Mouse (Mus musculus) lung, postnatal 36 days (tissue): ENCODE measurements around the gene Zfp148.

Experiments used
- DNase-seq: peaks from one replicate; pipeline ENCODE4 v3.0.0; 2022; ENCODE audit warnings: mixed read lengths

The Zfp148 gene

DNA sequence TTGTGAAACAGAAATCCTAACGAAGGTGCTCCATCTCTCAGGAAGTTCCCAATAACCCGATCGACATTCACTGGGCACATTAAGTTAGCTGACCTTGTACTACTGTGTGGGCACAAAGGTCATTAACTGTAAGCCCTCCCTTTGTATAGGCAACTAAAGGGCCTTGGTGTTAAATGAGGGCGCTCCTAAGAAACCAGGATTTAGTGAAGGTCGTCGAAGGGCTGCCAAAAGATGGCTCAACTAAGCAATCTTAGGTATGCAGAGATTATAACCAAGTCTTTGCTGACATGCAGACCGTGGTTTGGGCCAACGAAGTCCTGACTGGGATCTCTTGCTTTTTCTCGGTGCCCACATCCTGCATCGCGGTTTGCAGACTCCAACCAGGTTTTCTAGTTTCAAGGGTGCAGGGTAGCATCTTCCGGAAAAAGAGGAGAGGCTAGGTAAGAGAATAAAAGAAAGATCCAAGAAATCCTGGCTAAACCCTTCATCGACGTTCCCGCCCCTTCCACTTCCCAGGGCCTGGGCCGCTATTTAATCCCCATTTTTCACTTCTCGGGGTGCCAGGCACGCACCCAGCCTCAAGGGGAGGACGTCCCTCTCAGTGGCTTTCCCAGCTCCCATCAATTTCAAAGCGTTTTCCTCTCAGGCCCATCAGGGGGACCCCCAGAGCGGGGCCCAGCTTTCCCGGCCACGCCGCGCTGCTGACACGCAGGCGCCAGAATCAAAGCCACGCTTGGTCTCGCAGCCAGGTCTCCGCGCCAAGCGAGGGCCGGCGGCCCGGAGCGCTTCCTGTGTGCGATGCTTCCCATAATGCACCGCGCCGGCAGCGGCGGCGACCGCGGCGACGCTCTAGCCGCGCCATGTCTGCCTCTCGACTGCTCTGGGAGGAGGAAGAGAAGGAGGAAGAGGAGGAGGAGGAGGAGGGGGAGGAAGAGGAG, at the start of gene Zfp148:
Gene Zfp148 (plus strand): TSS at position 893 of the 938 bp plus-strand sequence.
- DNase-seq, result peak; percentile 90

DNA sequence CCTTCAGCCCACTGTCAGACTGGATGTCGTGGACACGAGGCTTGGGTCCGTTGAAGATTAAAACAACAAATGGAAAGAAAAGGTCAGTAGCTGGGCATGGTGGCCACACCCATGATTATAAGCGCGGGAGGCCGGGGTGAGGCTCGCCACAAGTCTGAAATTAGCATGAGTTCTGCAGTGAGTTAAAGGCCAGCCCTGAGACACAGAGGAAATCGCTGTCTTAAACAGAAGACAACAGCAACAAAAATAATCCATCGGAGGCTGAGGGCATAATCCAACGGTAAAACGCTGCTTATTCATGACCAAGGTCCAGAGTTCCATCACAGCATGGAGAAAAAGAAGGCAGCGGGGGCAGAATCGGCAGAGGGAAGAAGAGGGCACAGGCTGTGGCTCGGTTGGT, 47.6 kb upstream of the Zfp148 start:
- DNase-seq, result no peak

DNA sequence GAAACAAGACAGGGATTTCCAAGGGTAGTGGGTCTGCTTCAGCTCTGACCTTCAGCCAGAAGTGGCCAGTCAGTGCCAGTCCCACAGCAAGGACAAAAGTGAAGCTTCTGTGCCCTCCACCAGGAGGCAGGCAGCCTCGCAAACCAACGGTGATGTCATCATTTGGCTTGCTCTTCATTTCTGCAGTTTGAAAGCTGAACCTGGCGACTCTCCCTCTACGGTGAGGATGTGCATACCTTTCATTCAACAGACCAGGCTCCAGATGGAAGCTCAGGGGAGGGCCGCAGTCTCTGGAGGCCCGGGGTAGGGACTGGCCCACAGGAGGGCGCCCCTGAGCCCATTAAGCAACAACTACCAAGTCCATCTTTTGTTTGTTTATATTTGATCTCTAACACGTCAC, 43.5 kb upstream of the Zfp148 start:
- DNase-seq, result peak; percentile 82

DNA sequence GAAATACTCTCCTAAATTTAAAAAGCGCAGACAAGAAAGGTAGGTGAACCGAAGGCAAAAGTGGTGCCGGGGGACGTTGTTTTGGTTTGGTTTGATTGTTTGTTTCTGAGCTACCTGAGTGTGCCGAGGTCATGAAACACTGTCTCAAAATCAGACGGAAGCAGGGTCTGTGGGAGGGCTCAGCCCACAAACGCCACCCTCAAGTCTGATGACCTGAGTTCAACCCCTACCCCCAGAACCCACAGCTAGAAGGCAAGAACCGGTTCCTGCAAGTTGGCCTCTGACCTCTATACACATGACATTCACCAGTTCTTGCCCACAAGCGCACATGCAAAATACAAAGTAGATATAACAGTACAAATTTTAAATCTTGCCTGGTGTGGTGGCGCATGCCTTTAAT, 43.0 kb upstream of the Zfp148 start:
- no peak for DNase-seq

DNA sequence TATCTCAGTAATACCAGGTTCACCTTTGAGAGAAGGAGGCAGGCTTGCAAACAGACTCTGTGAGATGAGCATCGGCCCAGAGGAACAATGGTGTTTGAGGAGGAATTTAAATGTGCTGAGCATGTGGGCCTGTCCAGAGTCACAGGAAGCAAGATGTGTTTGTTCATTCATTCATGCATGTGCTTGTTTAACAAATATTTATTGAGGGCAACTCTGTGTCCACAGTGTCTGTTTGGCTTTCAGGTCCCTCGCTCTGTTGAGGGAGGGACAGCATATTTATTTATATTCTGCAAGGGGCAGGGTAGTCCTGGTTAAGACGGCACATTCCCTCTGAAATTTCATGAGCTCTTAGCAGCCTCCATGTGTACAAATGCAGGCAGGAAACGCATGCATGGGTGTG, 42.1 kb upstream of the Zfp148 start:
- DNase-seq, result no peak

DNA sequence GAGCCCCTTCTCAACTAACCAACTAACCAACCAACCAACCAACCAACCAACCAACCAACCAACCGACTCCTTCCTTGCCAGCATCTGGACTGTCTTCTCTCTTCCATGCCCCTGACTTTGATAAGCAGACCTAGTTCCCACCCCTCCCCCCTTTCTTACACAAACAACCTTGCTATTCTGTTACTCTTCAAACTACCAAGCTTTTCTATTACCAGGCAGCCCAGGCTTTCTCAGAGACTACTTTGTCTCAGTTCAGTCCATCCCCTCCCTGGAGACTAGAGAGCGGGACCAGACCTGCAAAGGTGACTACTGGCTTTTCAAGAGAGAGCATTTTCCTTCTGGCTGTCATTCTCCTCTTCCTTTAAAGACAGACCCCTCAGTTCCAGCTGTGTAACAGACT, 41.2 kb upstream of the Zfp148 start:
- no peak for DNase-seq

DNA sequence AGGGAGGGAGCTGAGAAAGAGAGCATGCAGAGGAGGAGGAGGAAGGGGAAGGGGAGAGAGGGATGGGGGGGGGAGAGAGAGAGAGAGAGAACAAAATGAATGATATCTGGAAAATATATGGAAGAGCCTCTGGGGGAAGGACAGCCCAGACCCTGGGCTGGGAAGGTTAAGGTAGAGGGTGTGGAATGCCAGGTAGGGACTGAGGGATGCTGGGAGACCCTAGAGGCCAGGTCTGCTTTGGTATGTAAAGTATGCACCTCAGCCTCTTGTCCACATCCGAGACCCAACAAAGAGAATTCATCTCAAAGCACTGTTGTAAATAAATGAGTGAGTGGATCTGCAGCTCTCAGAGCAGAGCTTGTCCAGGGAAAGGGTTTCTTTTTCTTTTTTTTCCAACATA, 38.3 kb upstream of the Zfp148 start:
- no peak for DNase-seq

DNA sequence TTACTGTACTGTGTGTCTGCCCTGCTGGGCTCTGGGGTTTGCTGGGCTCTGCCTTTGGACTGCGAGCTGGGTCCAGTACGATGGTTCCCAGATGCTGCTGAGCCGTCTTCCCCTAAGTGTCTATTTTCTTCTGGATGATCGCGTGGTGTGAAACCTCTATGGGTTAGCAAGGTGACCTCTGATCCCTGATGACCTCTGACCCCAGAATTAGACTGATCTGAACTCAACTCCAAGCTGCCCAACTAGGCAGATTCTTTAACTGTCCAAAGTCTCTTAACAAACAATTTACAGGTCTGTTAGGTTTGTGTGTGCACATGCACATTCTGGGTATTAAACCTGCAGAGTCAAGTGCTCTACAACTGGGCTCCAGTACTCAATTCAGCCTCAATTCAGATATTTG, 37.5 kb upstream of the Zfp148 start:
- DNase-seq, result no peak

DNA sequence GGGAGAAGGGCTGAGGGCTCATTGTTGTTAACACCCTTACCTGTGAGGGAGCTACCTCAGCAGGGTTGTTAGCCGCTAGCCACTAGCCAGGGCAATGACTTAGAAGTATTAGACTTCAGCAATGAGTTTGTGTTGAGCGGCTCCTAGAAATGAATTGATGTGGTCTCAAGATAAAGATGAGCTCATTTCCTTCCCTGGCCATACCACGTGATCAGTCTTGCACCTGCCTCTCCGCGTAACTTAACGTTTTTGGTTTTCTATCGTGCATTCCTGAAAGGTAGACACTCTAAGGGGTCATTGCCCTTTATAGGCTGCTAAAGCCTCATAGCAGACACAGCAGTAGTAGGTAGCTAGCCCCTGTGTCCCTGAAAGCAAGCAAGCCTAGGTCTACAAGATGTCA, 37.0 kb upstream of the Zfp148 start:
- no peak for DNase-seq

DNA sequence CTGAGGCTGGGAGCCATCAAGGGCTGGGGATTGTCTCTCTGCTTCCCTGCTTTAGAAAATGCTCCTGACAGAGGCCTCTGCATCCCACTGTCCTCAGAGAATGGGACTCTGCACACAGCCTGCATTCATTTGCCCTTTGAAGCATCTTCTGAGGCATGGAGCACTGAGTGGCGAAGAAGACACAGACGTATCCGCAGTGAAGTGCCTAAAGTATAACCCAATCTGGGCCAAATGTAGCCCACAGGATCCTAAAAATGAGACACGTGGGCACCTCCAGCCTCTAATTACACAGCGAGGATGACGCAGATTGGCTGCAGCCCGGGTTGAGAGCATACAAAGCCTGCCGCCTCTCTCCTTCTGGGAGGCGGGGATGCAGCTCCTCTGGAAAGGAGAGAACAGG, 36.3 kb upstream of the Zfp148 start:
- DNase-seq, result no peak

DNA sequence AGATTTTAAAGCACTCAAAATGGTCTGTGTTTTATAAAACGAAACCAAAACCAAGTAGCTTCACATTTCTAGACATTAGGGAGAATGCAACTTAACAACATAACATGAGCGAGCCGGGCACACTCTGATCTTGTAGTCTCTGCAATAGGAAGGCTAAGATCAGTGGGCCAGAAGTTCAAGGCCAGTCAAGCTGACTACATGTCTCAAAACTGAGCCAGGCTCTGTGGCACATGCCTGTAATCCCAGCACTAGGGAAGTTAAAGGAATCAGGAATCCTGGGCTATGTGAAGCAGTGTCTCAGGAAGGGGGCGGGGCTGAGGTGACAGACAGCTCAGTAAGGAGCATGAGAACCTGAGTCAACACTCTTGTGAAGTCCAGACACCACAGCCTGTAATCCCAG, 35.8 kb upstream of the Zfp148 start:
- DNase-seq, result peak; percentile 21

DNA sequence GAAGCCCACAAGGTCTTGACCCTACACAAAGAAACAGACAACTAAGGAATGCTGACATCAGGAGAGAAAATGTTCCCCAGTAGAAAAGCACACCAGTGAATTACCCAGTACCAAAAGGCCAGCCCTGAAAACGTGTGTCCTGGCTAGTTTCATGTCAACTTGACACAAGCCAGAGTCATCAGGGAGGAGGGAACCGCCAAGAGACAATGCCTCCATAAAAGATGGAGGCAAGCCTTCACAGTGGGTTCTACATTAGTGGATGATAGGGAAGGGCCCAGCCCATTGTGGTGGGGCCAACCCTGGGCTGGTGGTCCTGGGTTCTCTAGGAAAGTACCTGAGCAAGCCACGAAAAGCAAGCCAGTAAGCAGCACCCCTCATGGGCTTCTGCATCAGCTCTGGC, 34.3 kb upstream of the Zfp148 start:
- DNase-seq, result no peak

DNA sequence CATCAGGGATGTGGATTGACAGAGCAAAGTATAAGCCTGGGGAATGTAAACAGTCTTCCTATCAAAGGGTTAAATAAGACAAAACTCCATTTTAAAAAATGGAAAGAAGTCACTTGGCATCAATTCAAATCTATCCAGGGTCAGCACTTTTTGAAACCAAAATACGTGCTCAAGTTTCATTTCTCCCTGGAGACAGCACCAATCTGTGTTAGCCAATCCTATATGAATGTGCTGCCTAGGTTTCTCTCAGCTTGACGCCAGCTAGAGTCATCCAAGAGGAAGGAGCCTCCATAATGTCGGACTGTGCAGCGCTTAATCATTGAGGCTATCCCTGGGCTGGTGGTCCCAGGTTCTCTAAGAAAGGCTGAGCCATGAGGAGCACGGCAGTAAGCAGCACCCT, 33.5 kb upstream of the Zfp148 start:
- no peak for DNase-seq

DNA sequence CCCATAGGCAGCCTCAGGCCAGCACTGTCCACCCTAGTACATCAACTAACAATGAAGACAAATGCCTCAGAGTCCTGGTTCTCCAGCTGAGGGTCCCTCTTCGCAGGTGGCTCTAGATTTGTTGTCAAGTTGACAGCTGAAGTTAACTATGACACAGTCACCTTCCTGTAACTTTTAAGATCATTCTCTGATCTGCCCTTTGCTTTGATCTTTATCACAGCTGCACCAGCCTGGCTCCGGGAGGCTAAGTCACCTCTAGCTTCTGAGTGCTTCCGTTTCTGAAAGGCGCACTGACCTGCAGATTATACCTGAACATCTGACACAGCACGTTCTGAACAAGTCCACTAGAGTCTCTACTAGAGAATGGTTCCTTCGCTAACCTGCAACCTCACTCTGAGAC, 22.8 kb upstream of the Zfp148 start:
- no peak for DNase-seq

DNA sequence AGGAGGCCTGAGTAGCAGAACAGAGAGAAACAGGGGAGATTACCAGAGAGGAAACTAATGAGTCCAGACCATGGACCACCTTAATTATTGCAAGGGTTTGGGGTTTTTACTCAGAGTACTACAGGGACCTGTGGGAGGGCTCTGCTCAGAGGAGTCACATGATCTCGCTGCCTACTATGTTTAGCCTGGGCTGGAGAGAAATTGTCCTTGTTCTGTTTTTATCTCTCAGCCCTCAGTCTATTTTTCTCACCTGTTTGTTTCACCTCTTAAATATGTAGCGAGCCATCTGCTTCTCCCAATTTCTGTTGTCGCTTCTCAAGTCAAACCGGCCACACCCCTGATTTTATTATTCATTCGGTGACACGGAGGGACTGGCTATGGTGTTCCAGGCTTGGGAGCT, 14.9 kb upstream of the Zfp148 start:
- no peak for DNase-seq

DNA sequence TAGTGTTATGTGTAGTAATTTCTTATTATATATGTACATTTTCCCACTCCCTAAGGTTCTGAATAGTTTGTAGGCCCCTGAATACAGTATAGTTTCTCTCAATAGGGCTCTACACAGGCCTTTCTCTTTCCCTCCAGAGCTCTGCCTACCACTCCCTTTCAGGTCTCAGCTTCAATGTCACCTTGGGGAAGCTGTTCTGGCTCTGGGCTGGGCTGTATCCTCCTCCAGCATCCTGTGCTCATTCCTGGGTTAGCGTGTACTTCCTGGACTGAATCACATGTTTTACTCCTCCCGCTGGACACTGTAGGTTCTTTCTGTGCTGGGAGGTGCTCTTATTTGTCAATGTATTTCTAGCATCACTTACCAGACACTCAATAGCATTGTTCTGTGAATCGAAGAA, 12.0 kb upstream of the Zfp148 start:
- DNase-seq, result no peak

DNA sequence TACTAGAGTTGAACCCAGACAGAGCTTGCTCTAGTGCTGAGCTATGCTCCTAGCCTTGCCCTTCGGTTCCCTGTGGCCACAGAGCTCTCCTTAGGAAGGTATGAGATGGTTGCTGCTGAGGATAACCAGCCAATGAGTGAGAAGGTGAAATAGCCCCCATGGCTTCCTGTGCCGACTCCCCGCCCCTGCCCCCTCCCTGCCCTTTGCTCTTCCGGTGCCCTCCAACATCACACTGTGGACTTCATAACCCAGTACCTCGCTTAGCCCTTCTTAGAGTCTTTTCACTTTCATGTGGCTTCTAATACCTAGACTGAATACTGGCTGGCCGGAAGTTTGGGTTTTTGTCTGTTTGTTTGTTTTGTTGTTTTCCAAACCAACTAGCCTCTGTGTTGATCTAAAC, 9.8 kb upstream of the Zfp148 start:
- DNase-seq, result no peak

DNA sequence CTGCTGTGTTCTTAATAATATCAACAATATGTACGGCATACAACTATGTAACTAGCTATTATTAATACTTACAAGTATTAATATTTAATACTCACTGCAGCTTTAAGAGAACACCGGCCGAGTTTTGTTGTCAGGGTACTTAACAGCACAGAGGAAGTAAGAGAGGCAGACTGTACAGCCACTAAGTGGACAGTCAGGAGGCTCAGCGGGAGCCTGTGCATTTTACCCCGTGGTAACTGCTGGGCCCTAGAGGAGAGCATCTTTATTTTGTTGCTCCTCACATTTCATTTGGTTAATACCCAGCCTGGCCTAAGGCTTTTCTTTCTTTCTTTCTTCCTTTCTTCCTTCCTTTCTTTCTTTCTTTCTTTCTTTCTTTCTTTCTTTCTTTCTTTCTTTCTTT, 8.0 kb upstream of the Zfp148 start:
- DNase-seq, result no peak

DNA sequence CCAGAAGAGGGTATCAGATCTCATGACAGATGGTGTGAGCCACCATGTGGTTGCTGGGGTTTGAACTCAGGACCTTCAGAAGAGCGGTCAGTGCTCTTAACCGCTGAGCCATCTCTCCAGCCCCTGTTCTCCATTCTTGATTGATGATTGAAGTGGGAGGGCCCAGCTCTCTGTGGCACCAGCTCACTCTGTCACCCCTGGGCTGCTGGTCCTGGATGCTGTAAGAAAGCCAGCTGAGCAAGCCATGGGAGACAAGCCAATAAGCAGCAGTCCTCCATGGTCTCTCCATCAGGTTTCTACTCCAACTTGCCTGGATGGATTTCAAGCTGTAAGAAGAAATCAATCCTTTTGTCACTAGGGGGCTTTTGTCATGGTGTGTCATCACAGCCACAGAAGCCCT, 7.3 kb upstream of the Zfp148 start:
- DNase-seq, result no peak

DNA sequence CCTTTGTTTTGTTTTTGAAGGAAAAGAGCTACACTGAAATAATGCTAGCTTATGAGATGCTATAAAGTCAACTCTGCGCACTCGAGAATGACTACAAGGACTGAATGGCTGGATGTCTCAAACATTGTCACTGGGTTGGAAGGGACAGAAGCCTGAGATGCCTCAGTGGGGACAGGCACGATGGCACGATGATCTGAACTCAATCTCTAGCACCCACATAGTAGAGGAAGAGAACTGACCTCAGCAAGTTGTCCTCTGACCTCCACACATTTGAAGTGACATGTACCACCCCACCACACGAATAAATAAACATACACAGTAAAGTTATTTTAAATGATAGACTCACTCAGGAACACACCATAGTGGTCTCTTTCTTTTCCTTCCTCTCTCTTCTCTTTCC, 4.4 kb upstream of the Zfp148 start:
- no peak for DNase-seq

DNA sequence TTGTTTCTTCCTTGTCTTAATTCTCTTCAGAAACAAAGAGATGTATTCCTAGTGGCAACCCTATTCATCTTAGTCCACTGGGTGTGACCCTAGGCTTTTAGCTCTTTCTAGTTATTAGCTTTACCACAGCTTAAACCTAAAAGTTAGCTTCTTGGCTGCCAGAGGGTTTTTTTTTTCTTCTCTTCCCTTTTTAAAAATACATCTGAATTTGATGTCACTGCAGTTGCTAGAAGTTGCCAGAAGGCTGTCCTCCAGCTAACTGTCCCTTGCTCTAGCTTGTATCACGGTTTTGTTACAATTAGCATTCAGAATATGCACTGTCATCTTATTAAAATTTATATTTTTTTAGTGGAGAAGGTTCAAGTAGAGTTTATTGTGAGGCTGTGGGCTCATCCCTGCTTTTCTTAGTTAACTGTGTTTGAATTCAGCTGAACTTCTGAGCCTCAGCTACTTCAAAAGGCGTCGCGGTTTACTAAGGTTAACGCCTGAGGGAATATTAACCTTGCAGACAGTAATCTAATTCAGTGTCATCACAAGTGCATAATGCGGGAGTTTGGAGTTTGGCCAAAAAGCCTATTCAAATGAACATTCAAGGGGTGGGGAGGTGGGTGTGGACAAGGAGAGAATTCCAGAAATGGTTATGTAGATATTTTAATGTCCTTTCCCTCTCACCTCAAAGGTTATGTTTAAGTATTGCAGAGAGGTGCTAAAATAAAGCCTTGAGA, 1.3 kb upstream of the Zfp148 start:
- DNase-seq, result no peak

DNA sequence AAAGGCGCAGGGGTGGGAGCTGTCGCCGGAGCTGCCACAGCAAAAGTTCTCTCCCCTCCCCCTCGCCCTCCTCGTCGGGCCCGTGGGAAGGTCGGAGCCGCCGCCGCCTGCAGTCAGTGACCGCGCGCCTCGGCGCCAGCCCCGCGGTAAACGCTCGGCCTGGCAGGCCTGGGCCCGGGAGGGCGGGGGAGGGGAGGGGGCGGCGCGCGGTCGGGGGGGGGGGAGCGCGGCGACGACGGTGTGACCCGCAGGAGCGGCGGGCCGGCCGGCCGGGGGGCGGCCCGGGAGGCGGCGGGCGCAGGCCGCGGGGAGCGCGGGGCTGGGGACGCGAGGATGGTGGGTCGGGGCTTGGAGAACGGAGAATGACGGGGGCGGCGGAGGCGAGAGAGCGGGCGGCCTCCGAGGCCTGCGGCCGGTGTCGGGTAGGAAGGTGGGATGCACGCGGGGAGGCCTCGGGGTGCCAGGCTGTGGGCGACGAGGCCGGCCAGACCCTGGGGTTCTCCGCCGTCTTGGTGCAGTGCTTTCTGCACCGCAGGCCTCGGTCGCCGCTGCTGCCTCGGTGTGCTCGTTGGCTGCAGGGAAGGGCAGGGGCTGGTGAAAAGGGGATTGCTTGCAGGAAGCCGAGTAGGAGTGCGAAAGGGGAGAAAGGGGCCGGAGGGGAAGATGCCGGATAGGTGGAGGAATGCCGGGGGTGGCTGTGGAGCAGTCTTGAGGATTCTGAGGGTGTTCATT, 412 bp downstream of the Zfp148 start:
- DNase-seq, result peak; percentile 33

DNA sequence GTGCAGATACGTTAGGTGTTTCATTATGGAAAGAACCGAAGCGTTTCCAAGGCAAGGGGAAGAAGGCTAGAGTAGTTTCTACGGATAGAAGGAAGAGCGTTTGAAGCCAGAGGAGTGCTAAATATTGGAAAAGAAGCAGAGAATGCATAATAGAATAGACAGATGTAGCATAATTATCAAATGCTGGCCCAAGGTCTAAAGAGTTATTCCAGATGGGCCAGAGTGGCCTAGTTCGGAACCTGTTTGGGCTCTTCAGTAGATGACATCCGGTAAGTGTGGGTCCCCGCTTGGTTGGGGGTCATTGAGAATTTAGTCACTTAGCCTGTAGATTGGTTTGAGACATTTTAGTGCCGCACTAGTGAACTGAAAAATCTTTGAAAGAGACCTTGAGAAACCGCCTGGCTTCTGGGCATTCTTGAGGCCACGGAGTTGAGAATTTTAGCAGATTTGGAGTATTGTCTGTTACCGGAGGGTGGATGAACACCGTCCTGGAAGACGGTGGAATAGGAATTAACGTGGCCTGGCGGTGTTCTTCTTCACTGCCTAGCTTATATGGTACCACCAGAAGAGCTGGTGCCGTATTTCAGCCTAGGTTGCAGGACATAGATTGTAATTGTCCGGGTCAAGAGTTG, 1.1 kb downstream of the Zfp148 start:
- DNase-seq, result no peak
